Mouse (Mus musculus) adrenal gland, adult 18-20 months (tissue): ENCODE data around the gene Hist1h3g. TPM values are rescaled to one million over a fixed set of nuclear protein-coding genes. Genes with fewer than 3 reads are reported as not detected.
A peak's percentile ranks its signal among the peaks of the same experiment; 100 is the strongest.
"Not testable (repeated sequence)": the region's sequence is repeated elsewhere in the genome, so short reads cannot be mapped to it uniquely, and the experiment has no call there.

Source experiments
- DNase-seq, 2 experiments: peaks; one replicate each; pipeline ENCODE4 v3.0.0; 2021 to 2022; ENCODE audit warnings: low spot score in 2 of 2
- total RNA-seq, 2 experiments: library from RNA; stranded (reverse); gene quantifications; 1 replicate in 1 of 2; 2 replicates in 1 of 2; pipeline ENCODE4 v1.2.3; 2021

Gene Hist1h3g
- total RNA-seq, 2 experiments from 2014 or later, result 3.8 to 4.7 TPM

GRCm38 (mm10) chr13:23534368-23535131 is 672 bp upstream of the Hist1h3g start:
- DNase-seq, result no peak

- DNase-seq, result no peak
Observed at GRCm38 (mm10) chr13:23536076-23536822, 1.0 kb downstream of the Hist1h3g start.

GRCm38 (mm10) chr13:23537006-23537710 is 1.9 kb downstream of the Hist1h3g start:
- DNase-seq, result no peak

- no peak for DNase-seq
Observed at GRCm38 (mm10) chr13:23538249-23538648, 3.0 kb downstream of the Hist1h3g start.

- DNase-seq, result not testable (repeated sequence)
Observed at GRCm38 (mm10) chr13:23539821-23540220, 4.6 kb downstream of the Hist1h3g start.

- DNase-seq, result no peak
Observed at GRCm38 (mm10) chr13:23541497-23541896, 6.3 kb downstream of the Hist1h3g start.

GRCm38 (mm10) chr13:23542225-23542980 is 7.2 kb downstream of the Hist1h3g start:
- not testable (repeated sequence) for DNase-seq

- peak; percentile 39 to 56 for DNase-seq
Observed at GRCm38 (mm10) chr13:23542999-23543607, 7.9 kb downstream of the Hist1h3g start, which contains the start of gene Hist1h2bh. Gene Hist1h2bh, minus strand, starts transcription at chr13:23543392.

- peak; percentile 46 to 59 for DNase-seq
Observed at GRCm38 (mm10) chr13:23543965-23544786, 9.0 kb downstream of the Hist1h3g start, which contains the start of gene Hist1h3f. Gene Hist1h3f, plus strand, starts transcription at chr13:23544052.

- not testable (repeated sequence) for DNase-seq
Observed at GRCm38 (mm10) chr13:23544787-23545120, 9.5 kb downstream of the Hist1h3g start.

- DNase-seq, result no peak
Observed at GRCm38 (mm10) chr13:23546694-23547093, 11.5 kb downstream of the Hist1h3g start.

- no peak for DNase-seq
Observed at GRCm38 (mm10) chr13:23550761-23551145, 15.5 kb downstream of the Hist1h3g start.

- DNase-seq, result peak; percentile 58 to 61
Observed at GRCm38 (mm10) chr13:23551146-23551834, 16.1 kb downstream of the Hist1h3g start, which contains the start of gene Hist1h4f. Gene Hist1h4f, minus strand, starts transcription at chr13:23551648.

GRCm38 (mm10) chr13:23551931-23552914 is 17.0 kb downstream of the Hist1h3g start:
- DNase-seq, result no peak

GRCm38 (mm10) chr13:23552962-23553361 is 17.7 kb downstream of the Hist1h3g start, which contains the start of gene Hist1h1d:
Gene Hist1h1d, plus strand, starts transcription at chr13:23553262.
- no peak for DNase-seq

GRCm38 (mm10) chr13:23554393-23554792 is 19.2 kb downstream of the Hist1h3g start:
- no peak for DNase-seq
